Mouse (Mus musculus) kidney, postnatal 0 days (tissue): ENCODE data around the gene Wnt16. TPM values are rescaled to one million over a fixed set of nuclear protein-coding genes. Genes with fewer than 3 reads are reported as not detected.
A peak's percentile ranks its signal among the peaks of the same experiment; 100 is the strongest.

Experiments
- ATAC-seq: fragments of 200-750 bp; cut with Nextera tagmentation; replicated peaks from 2 replicates; pipeline ENCODE4 v1.8.0; 2017; ENCODE audit warnings: low read depth, moderate number of reproducible peaks, moderate TSS enrichment, moderate library complexity; ENCODE audit not compliant: low FRiP score
- DNase-seq: peaks from one replicate; pipeline ENCODE4 v3.0.0-alpha.2; 2016; ENCODE audit warnings: low spot score
- H3K27ac ChIP-seq: fragments of 300-500 bp; sonication (generic); 2 replicates; pipeline ENCODE4 v1.5.1; 2014; ENCODE audit warnings: mild to moderate bottlenecking
- H3K27me3 ChIP-seq: fragments of 300-500 bp; sonication (generic); 2 replicates; pipeline ENCODE4 v1.6.1; 2014; ENCODE audit warnings: low read length, mixed read lengths; ENCODE audit not compliant: insufficient read depth
- H3K36me3 ChIP-seq: fragments of 300-500 bp; sonication (generic); 2 replicates; pipeline ENCODE4 v1.6.1; 2014; ENCODE audit warnings: low read length, mixed read lengths; ENCODE audit not compliant: insufficient read depth
- H3K4me1 ChIP-seq: fragments of 300-500 bp; sonication (generic); replicated peaks from 2 replicates; pipeline ENCODE4 v1.6.1; 2014; ENCODE audit warnings: antibody characterized with exemption, low read length, mixed read lengths; ENCODE audit not compliant: insufficient read depth
- H3K4me2 ChIP-seq: fragments of 300-500 bp; sonication (generic); 2 replicates; pipeline ENCODE4 v1.6.1; 2014; ENCODE audit warnings: mild to moderate bottlenecking, low read length, moderate library complexity, mixed read lengths
- H3K4me3 ChIP-seq: fragments of 300-500 bp; sonication (generic); replicated peaks from 2 replicates; pipeline ENCODE4 v1.5.1; 2014; ENCODE audit warnings: low read depth, low read length
- H3K9ac ChIP-seq: fragments of 300-500 bp; sonication (generic); 2 replicates; pipeline ENCODE4 v1.6.1; 2014; ENCODE audit warnings: low read depth, low read length
- H3K9me3 ChIP-seq: fragments of 300-500 bp; sonication (generic); replicated peaks from 2 replicates; pipeline ENCODE4 v1.6.1; 2016; ENCODE audit warnings: low read length, inconsistent platforms, mixed read lengths
- CTCF ChIP-seq: IDR thresholded peaks from 2 replicates; pipeline ENCODE4 v1.5.1; 2016; ENCODE audit warnings: antibody characterized with exemption, low read depth, mild to moderate bottlenecking, moderate library complexity
- WGBS: fragments of 180-500 bp; shearing (Covaris S2); extraction: QIAGEN DNeasy Blood & Tissue Kit; methylation state at CpG from one replicate; pipeline ENCODE4 v1.1.7; 2014; 5-methylcytosine and 5-hydroxymethylcytosine counted together
- polyA plus RNA-seq: library from polyadenylated mRNA; unstranded; fragments of >200 nt; fragmentation: Nextera tagmentation; extraction: Ambion mirVana; gene quantifications from 2 replicates; pipeline ENCODE4 v1.2.1, GENCODE M21; 2015

Wnt16 gene
- polyA plus RNA-seq, 1 experiment from 2014 or later: 1.1 TPM

DNA sequence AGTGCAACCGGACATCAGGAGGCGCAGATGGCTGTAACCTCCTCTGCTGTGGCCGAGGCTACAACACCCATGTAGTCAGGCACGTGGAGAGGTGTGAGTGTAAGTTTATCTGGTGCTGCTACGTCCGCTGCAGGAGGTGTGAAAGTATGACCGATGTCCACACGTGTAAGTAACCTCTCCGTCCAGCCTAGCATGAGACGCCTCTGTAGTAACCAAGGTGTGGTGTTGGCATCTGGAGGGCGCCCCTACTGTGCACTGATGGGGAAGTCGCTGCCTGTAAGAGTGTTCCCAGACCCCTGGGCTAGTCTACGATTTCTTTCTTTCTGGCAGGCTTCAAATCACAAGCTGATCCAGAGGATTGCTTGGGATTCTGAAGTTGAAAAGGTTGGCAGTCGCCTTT is 10.0 kb downstream of the Wnt16 start:
- Histone ChIP-seq H3K27me3 (no peaks in the 10 kb centered on the region), H3K4me3 (no peak overlapping the region), H3K27ac (no peak overlapping the region), H3K4me2 (no peak overlapping the region), H3K36me3 (no peaks in the 10 kb centered on the region), H3K9me3 (no peaks in the 10 kb centered on the region), H3K4me1 (no peaks in the 10 kb centered on the region), H3K9ac (no peak overlapping the region)
- no peak for TF ChIP-seq CTCF
- no peak for ATAC-seq
- 42% methylated on average over 14 of the region's 14 CpGs for WGBS
- DNase-seq: no peak

DNA sequence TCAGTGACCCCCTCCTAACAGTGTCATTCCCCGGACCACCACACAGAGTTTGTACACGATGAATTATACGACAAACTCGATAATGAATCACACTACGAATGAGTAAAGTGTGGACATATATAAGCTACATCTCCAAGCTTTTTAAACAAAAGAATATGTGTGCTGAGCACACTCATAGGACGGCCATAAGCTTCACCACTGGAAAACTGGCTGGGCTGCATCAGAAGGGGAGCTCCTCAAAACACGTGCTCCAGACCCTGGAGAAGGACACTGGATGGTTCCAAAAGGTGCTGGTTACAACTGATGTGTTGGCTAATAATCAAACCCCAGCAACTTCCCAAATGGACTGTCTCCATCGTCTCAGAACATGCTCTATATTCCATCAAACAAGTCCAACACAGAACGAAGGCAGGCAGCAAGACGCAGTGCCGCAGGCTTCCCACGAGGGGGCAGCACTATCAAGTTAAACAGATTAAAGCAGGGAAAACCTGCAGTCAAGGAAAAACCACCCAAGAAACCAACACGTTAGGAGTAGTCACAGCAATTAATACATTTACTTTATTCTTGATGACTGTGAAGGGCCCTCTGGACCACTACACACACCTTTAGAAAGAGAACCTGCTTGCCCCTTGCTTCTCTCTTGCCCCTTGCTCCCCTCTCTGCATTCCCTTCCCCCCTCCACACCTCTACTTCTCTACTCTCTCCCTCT is 37.5 kb downstream of the Wnt16 start:
- no peaks in the 10 kb centered on the region for H3K36me3 ChIP-seq
- no peak overlapping the region for H3K27ac ChIP-seq
- H3K4me2 ChIP-seq: no peak overlapping the region
- no peaks in the 10 kb centered on the region for H3K9me3 ChIP-seq
- H3K4me1 ChIP-seq: peaks cover 4% of the 10 kb centered on the region; the same call in 1 of the 2 replicates
- no peak overlapping the region for H3K4me3 ChIP-seq
- DNase-seq (peak; percentile 77), ATAC-seq (0 out of 2 replicates have a peak, but pooled peaks have one; percentile 25)
- peak; percentile 93 for TF ChIP-seq CTCF
- 53% methylated on average over 13 of the region's 13 CpGs for WGBS
- no peak overlapping the region for H3K9ac ChIP-seq
- H3K27me3 ChIP-seq: no peaks in the 10 kb centered on the region

DNA sequence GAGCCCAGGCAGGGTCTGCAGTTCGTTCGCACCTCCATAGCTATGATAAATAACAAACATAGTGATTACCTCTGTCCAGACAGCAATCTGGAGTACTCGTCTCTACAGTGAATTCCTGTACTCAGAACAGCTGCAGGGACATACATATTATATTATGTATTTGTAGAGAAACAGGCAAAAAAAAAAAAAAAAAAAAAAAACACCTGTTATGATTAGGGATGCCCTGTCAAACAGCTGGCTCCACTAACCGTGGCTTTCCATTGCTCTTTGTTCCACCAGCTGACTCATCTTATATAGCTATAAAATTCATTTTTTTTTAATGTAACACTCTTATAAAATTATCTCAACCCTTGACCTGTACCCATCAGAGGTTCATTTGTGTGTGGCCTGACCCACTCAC is 38.3 kb downstream of the Wnt16 start:
- Histone ChIP-seq H3K36me3 (no peaks in the 10 kb centered on the region), H3K27ac (0 out of 2 replicates have a peak overlapping the region, but pooled peaks have one; percentile 8), H3K4me2 (no peak overlapping the region), H3K9me3 (no peaks in the 10 kb centered on the region), H3K9ac (no peak overlapping the region), H3K4me1 (peaks cover 4% of the 10 kb centered on the region; the same call in 1 of the 2 replicates), H3K4me3 (no peak overlapping the region), H3K27me3 (no peaks in the 10 kb centered on the region)
- WGBS: 80% methylated on average over 4 of the region's 4 CpGs
- TF ChIP-seq CTCF: no peak
- DNase-seq: no peak
- ATAC-seq: no peak

DNA sequence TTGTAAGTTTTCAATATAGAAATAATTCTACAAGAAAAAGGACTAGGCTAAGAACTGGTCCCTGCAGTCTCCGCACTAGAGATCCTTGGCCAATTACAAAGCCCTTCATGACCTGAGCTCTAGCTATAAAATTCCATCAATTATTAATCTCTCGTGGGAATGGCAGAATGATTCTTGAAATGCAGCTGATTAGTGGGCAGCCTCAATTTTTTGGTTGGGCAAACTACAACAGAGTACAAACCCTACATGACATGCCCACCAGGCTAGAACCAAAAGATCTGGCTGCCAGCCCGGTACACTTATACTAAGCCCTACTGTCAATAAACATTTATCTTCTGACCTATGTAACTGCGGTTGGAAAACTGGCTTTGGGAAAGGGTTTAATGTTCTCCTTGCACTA is 39.1 kb downstream of the Wnt16 start:
- ATAC-seq: peak; percentile 57; the same call in 1 of the 2 replicates
- Histone ChIP-seq H3K4me2 (no peak overlapping the region), H3K36me3 (no peaks in the 10 kb centered on the region), H3K27ac (peak overlapping the region; percentile 62; the same call in 1 of the 2 replicates), H3K9me3 (no peaks in the 10 kb centered on the region), H3K27me3 (no peaks in the 10 kb centered on the region), H3K9ac (no peak overlapping the region), H3K4me3 (no peak overlapping the region), H3K4me1 (peaks cover 4% of the 10 kb centered on the region; the same call in 1 of the 2 replicates)
- TF ChIP-seq CTCF: no peak
- WGBS: 36% methylated on average over 4 of the region's 4 CpGs
- peak; percentile 32 for DNase-seq

DNA sequence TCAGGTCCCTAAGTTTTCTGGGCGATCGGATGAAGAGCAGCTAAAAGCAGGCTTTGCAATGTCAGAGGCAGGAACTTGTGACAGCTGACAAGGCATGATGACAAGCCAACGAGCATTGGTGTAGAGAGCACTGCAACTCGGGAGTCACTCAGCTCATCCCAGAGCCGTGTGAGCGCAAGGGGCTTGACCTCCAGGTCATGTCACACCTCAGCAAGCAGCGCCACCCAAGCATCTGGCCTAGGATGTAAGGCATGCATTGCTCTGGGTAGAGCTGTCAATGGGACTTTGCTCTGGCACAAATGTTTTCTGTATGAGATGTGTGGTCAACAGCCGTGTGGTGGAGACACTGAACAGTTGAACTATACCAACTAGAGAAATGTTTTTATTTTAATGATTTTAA is 39.9 kb downstream of the Wnt16 start:
- DNase-seq: no peak
- Histone ChIP-seq H3K4me1 (peaks cover 4% of the 10 kb centered on the region; the same call in 1 of the 2 replicates), H3K27ac (no peak overlapping the region)

DNA sequence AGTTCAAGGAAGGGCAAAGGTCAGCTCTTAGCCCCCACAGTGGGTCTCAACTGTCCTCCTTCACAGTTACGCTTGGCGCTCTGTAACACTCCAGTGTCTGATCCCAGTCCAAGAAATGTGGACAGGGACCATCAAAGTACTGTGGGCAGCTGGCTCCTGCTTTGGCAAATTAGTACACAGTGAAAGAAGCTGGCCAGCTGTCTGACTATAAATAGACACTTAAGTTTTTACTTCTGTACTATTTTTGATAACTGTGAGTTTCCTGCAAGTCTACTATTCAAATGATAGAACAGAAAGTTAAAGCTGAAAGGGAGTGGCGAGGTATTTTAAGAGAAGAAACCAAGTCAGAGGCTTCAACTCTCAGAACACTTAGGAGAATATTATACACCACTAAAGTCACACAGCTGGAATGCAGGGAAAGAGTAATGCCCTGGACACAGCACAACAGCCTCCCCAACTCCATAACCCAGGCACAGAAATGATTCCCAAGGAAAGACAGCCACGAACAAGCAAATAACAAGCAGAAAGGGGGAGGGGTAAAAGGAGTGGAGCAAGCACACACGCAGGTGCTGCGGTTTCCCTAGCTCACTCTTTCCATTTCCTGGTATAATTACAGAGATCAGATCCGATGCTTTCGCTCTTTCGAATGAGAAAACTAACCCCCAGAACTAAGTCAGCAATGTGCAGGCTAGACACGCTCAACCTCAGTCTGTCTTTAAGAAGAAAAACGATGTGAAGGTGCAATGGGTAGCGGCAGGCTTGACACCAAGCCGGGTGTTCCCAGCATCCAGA is 42.3 kb downstream of the Wnt16 start:
- ATAC-seq (no peak), DNase-seq (no peak)
- Histone ChIP-seq H3K4me2 (no peak overlapping the region), H3K27ac (no peak overlapping the region), H3K36me3 (0 out of 2 replicates have a peak, but pooled peaks cover 3% of the 10 kb centered on the region), H3K4me3 (no peak overlapping the region), H3K4me1 (peaks cover 4% of the 10 kb centered on the region; the same call in 1 of the 2 replicates), H3K9me3 (no peaks in the 10 kb centered on the region), H3K9ac (no peak overlapping the region), H3K27me3 (no peaks in the 10 kb centered on the region)
- no peak for TF ChIP-seq CTCF
- WGBS: 70% methylated on average over 13 of the region's 13 CpGs

More for the DNA sequence above, 39.9 kb downstream of the Wnt16 start:
- no peak for TF ChIP-seq CTCF
- Histone ChIP-seq H3K27me3 (no peaks in the 10 kb centered on the region), H3K36me3 (no peaks in the 10 kb centered on the region), H3K4me2 (no peak overlapping the region), H3K4me3 (no peak overlapping the region), H3K9ac (no peak overlapping the region), H3K9me3 (no peaks in the 10 kb centered on the region)
- WGBS: 48% methylated on average over 8 of the region's 8 CpGs
- ATAC-seq: peak; percentile 61
